Mouse (Mus musculus) heart, postnatal 0 days (tissue): ENCODE results near the gene Gabra5. TPM values are rescaled to one million over a fixed set of nuclear protein-coding genes. Genes with fewer than 3 reads are reported as not detected.
A peak's percentile ranks its signal among the peaks of the same experiment; 100 is the strongest.

Experiments used
- ATAC-seq: fragments of 200-750 bp; cut with Nextera tagmentation; 2 replicates; pipeline ENCODE4 v1.8.0; 2017; ENCODE audit warnings: low read depth, moderate number of reproducible peaks, moderate library complexity; ENCODE audit not compliant: insufficient read depth
- DNase-seq: peaks from one replicate; pipeline ENCODE4 v3.0.0-alpha.2; 2016; ENCODE audit warnings: low spot score
- H3K27ac ChIP-seq: fragments of 300-500 bp; sonication (generic); 2 replicates; pipeline ENCODE4 v1.5.1; 2014; ENCODE audit warnings: low read depth, mild to moderate bottlenecking
- H3K27me3 ChIP-seq: fragments of 300-500 bp; sonication (generic); 2 replicates; pipeline ENCODE4 v1.6.1; 2014; ENCODE audit warnings: low read length, mixed read lengths; ENCODE audit not compliant: control insufficient read depth, insufficient read depth
- H3K36me3 ChIP-seq: fragments of 300-500 bp; sonication (generic); replicated peaks from 2 replicates; pipeline ENCODE4 v1.6.1; 2014; ENCODE audit warnings: low read length, mixed read lengths; ENCODE audit not compliant: control insufficient read depth, insufficient read depth
- H3K4me1 ChIP-seq: fragments of 300-500 bp; sonication (generic); 2 replicates; pipeline ENCODE4 v1.6.1; 2014; ENCODE audit warnings: antibody characterized with exemption; ENCODE audit not compliant: control insufficient read depth, insufficient read depth
- H3K4me2 ChIP-seq: fragments of 300-500 bp; sonication (generic); 2 replicates; pipeline ENCODE4 v1.6.1; 2014; ENCODE audit warnings: low read depth, mild to moderate bottlenecking, low read length, moderate library complexity
- H3K4me3 ChIP-seq: fragments of 300-500 bp; sonication (generic); 2 replicates; pipeline ENCODE4 v1.5.1; 2014; ENCODE audit warnings: low read depth, low read length
- H3K9ac ChIP-seq: fragments of 300-500 bp; sonication (generic); replicated peaks from 2 replicates; pipeline ENCODE4 v1.6.1; 2014; ENCODE audit warnings: low read depth, low read length, mixed read lengths
- H3K9me3 ChIP-seq: fragments of 300-500 bp; sonication (generic); replicated peaks from 2 replicates; pipeline ENCODE4 v1.6.1; 2016; ENCODE audit warnings: low read length; ENCODE audit not compliant: control insufficient read depth
- CTCF ChIP-seq: IDR thresholded peaks from 2 replicates; pipeline ENCODE4 v1.5.1; 2016; ENCODE audit warnings: antibody characterized with exemption, control low read depth, low read depth
- EP300 ChIP-seq: IDR thresholded peaks from 2 replicates; pipeline ENCODE4 v1.6.1; 2016; ENCODE audit warnings: antibody characterized with exemption, low read depth
- WGBS: fragments of 180-500 bp; shearing (Covaris S2); extraction: QIAGEN DNeasy Blood & Tissue Kit; methylation state at CpG from one replicate; pipeline ENCODE4 v1.1.7; 2014; 5-methylcytosine and 5-hydroxymethylcytosine counted together
- polyA plus RNA-seq: library from polyadenylated mRNA; unstranded; fragments of >200 nt; fragmentation: Nextera tagmentation; extraction: Ambion mirVana; gene quantifications from 2 replicates; pipeline ENCODE4 v1.2.1, GENCODE M21; 2015
- total RNA-seq: library from RNA; depleted of rRNA; stranded (reverse); fragments of >200 nt; gene quantifications from 2 replicates; pipeline ENCODE4 v1.2.3, GENCODE M21; 2014; ENCODE audit warnings: low replicate concordance; rRNA removed

The Gabra5 gene
- not detected in 2 replicates for total RNA-seq
- polyA plus RNA-seq: not detected in 2 replicates

- Histone ChIP-seq H3K4me1 (no peaks in the 10 kb centered on the region), H3K9me3 (no peaks in the 10 kb centered on the region), H3K36me3 (no peaks in the 10 kb centered on the region), H3K27ac (no peak within 1 kb of the TSS), H3K4me2 (peak within 1 kb of the TSS; percentile 50), H3K27me3 (peaks cover 44% of the 10 kb centered on the region), H3K4me3 (peak within 1 kb of the TSS; percentile 31), H3K9ac (no peak within 1 kb of the TSS)
- 2% methylated on average over 54 of the region's 59 CpGs for WGBS
- ATAC-seq (no peak), DNase-seq (no peak)
- no peak for TF ChIP-seq EP300
- TF ChIP-seq CTCF: no peak
These were observed at the start of gene Gabra5 for GRCm38 (mm10) chr7:57509681-57510141. Gabra5 (minus strand) TSS chr7:57510059.

DNA sequence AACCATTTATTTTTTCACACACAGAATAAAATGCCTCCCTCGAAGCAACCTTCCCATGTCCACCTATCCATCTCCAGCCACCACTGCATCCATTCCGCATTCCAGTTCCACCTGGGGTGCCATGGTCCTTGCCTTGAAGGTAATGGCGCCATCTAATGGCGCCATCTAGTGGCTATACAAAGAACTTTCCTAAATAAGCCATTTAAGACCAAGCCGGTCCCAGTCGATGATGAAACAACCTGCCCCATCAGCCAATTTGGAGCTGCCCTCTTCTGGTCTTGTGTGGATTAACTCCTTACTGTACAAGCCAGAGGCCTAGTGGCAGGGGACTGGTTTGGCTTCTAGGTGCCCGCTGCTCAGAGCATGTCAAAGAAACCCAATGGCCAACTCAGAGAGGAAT lies 28.7 kb upstream of the Gabra5 start:
- Histone ChIP-seq H3K4me3 (no peak overlapping the region), H3K36me3 (no peaks in the 10 kb centered on the region), H3K27ac (no peak overlapping the region), H3K9me3 (no peaks in the 10 kb centered on the region), H3K27me3 (no peaks in the 10 kb centered on the region), H3K9ac (no peak overlapping the region), H3K4me1 (no peaks in the 10 kb centered on the region), H3K4me2 (no peak overlapping the region)
- DNase-seq (no peak), ATAC-seq (no peak)
- TF ChIP-seq EP300: no peak
- 0 out of 2 replicates have a peak, but pooled peaks have one; percentile 18 for TF ChIP-seq CTCF
- WGBS: 14% methylated on average over 7 of the region's 7 CpGs

- Histone ChIP-seq H3K4me1 (no peaks in the 10 kb centered on the region), H3K9me3 (no peaks in the 10 kb centered on the region), H3K27me3 (no peaks in the 10 kb centered on the region), H3K9ac (no peak overlapping the region), H3K4me2 (no peak overlapping the region), H3K4me3 (no peak overlapping the region), H3K27ac (no peak overlapping the region), H3K36me3 (no peaks in the 10 kb centered on the region)
- 73% methylated on average over 10 of the region's 10 CpGs for WGBS
- ATAC-seq: no peak
- TF ChIP-seq CTCF (no peak), EP300 (no peak)
- DNase-seq: no peak
These were observed 22.8 kb upstream of the Gabra5 start for GRCm38 (mm10) chr7:57532676-57533075.

DNA sequence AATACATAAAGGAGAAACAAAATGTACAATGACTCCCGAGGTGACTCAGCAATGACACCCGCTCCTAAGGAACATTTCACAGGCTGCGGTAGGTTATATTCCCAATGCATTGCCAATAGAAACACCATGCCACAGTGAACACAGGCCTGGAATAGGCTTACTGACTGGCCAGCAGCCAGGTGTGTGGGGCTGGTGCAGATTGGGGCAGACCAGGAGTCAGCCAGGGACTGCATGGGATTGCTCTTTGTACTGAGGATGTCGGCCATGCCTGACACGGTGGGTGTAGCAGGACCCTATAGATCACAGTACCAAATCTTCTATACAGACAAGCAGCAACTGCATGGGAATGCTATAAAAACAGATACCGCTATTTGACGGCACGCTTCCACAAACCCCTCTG lies 20.1 kb upstream of the Gabra5 start:
- 85% methylated on average over 8 of the region's 8 CpGs for WGBS
- TF ChIP-seq CTCF: no peak
- no peak for TF ChIP-seq EP300
- no peaks in the 10 kb centered on the region for H3K4me1 ChIP-seq
- no peak overlapping the region for H3K9ac ChIP-seq
- no peak overlapping the region for H3K4me3 ChIP-seq
- H3K4me2 ChIP-seq: no peak overlapping the region
- H3K27ac ChIP-seq: no peak overlapping the region
- DNase-seq: no peak
- H3K36me3 ChIP-seq: no peaks in the 10 kb centered on the region
- H3K27me3 ChIP-seq: no peaks in the 10 kb centered on the region
- no peak for ATAC-seq
- no peaks in the 10 kb centered on the region for H3K9me3 ChIP-seq

DNA sequence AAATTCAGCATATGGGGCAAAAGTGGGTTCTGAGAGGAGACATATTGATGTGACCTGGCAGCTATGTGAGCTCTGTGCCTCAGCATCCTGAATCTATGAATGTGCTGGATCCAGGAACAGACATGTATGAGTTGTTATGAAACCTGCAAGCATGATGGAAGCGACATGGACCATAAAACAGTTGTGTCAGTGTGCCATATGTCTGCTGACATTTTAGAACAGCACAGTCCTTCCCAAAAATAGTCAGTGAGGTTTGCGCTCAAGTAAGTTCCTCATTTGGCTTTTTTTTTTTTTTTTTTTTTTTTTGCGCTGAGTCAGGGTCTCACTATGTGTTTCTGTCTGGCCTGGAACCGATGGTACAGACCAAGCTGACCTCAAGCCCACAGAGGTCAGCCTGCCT lies 19.6 kb upstream of the Gabra5 start:
- no peaks in the 10 kb centered on the region for H3K9me3 ChIP-seq
- H3K4me1 ChIP-seq: no peaks in the 10 kb centered on the region
- no peak overlapping the region for H3K9ac ChIP-seq
- H3K4me3 ChIP-seq: no peak overlapping the region
- TF ChIP-seq CTCF (no peak), EP300 (no peak)
- H3K27ac ChIP-seq: no peak overlapping the region
- ATAC-seq: no peak
- no peaks in the 10 kb centered on the region for H3K36me3 ChIP-seq
- DNase-seq: no peak
- 76% methylated on average over 4 of the region's 4 CpGs for WGBS
- no peak overlapping the region for H3K4me2 ChIP-seq
- H3K27me3 ChIP-seq: no peaks in the 10 kb centered on the region

GRCm38 (mm10) chr7:57512955-57513354 lies 3.1 kb upstream of the Gabra5 start:
- Histone ChIP-seq H3K4me3 (no peak overlapping the region), H3K9ac (no peak overlapping the region), H3K4me2 (no peak overlapping the region), H3K27ac (no peak overlapping the region), H3K27me3 (peaks cover 37% of the 10 kb centered on the region), H3K4me1 (no peaks in the 10 kb centered on the region), H3K9me3 (no peaks in the 10 kb centered on the region), H3K36me3 (no peaks in the 10 kb centered on the region)
- WGBS: 26% methylated on average over 3 of the region's 3 CpGs
- TF ChIP-seq CTCF (peak; percentile 14; the same call in 1 of the 2 replicates), EP300 (no peak)
- ATAC-seq (no peak), DNase-seq (no peak)
